Mouse (Mus musculus): Measurements from ENCODE around the gene Dst. TPM values are rescaled to one million over a fixed set of nuclear protein-coding genes. Genes with fewer than 3 reads are reported as not detected.

The Dst gene
- total RNA-seq, 2 experiments from 2014 or later = 249 to 270 TPM

GRCm38 (mm10) chr1:33916554-33916953 lies 8.5 kb downstream of the Dst start:
- intact Hi-C loops (cut with DNase I) = no loop called here
- no peak for DNase-seq (ENCODE audit: extremely low spot score in 1 of 2, low spot score in 2 of 2)

GRCm38 (mm10) chr1:33922975-33923374 lies 14.9 kb downstream of the Dst start:
- intact Hi-C loops (cut with DNase I) = no loop called here
- DNase-seq (ENCODE audit: extremely low spot score in 1 of 2, low spot score in 2 of 2) = no peak

- intact Hi-C loops (cut with DNase I) = no loop called here
- DNase-seq (ENCODE audit: extremely low spot score in 1 of 2, low spot score in 2 of 2) = no peak
Measured at GRCm38 (mm10) chr1:33925283-33925682, 17.3 kb downstream of the Dst start.

GRCm38 (mm10) chr1:33927466-33927865 lies 19.4 kb downstream of the Dst start:
- no peak for DNase-seq (ENCODE audit: extremely low spot score in 1 of 2, low spot score in 2 of 2)
- intact Hi-C loops (cut with DNase I) = no loop called here

- intact Hi-C loops (cut with DNase I) = no loop called here
- no peak for DNase-seq (ENCODE audit: extremely low spot score in 1 of 2, low spot score in 2 of 2)
Measured at GRCm38 (mm10) chr1:33931791-33932190, 23.8 kb downstream of the Dst start.

- intact Hi-C loops (cut with DNase I) = no loop called here
- no peak for DNase-seq (ENCODE audit: extremely low spot score in 1 of 2, low spot score in 2 of 2)
Measured at GRCm38 (mm10) chr1:33932196-33932595, 24.2 kb downstream of the Dst start.

- intact Hi-C loops (cut with DNase I) = no loop called here
- DNase-seq (ENCODE audit: extremely low spot score in 1 of 2, low spot score in 2 of 2) = no peak
Measured at GRCm38 (mm10) chr1:33932845-33933499, 24.9 kb downstream of the Dst start.

- DNase-seq (ENCODE audit: extremely low spot score in 1 of 2, low spot score in 2 of 2) = no peak
- intact Hi-C loops (cut with DNase I) = no loop called here
Measured at GRCm38 (mm10) chr1:33935946-33936345, 27.9 kb downstream of the Dst start.

GRCm38 (mm10) chr1:33939828-33940227 lies 31.8 kb downstream of the Dst start:
- no peak for DNase-seq (ENCODE audit: extremely low spot score in 1 of 2, low spot score in 2 of 2)
- intact Hi-C loops (cut with DNase I) = no loop called here

- no peak for DNase-seq (ENCODE audit: extremely low spot score in 1 of 2, low spot score in 2 of 2)
- intact Hi-C loops (cut with DNase I) = no loop called here
Measured at GRCm38 (mm10) chr1:33940364-33940928, 32.4 kb downstream of the Dst start.

- DNase-seq (ENCODE audit: extremely low spot score in 1 of 2, low spot score in 2 of 2) = no peak
- intact Hi-C loops (cut with DNase I) = no loop called here
Measured at GRCm38 (mm10) chr1:33942638-33943037, 34.6 kb downstream of the Dst start.

- DNase-seq (ENCODE audit: extremely low spot score in 1 of 2, low spot score in 2 of 2) = no peak
- intact Hi-C loops (cut with DNase I) = no loop called here
Measured at GRCm38 (mm10) chr1:33943943-33944342, 35.9 kb downstream of the Dst start.

GRCm38 (mm10) chr1:33944977-33945750 lies 37.1 kb downstream of the Dst start:
- intact Hi-C loops (cut with DNase I) = no loop called here
- DNase-seq (ENCODE audit: extremely low spot score in 1 of 2, low spot score in 2 of 2) = peak in 1 of 2 experiments; percentile 79

GRCm38 (mm10) chr1:33945756-33946155 lies 37.7 kb downstream of the Dst start:
- intact Hi-C loops (cut with DNase I) = no loop called here
- DNase-seq (ENCODE audit: extremely low spot score in 1 of 2, low spot score in 2 of 2) = no peak

- intact Hi-C loops (cut with DNase I) = no loop called here
- DNase-seq (ENCODE audit: extremely low spot score in 1 of 2, low spot score in 2 of 2) = peak; percentile 77 to 80
Measured at GRCm38 (mm10) chr1:33946601-33947395, 38.8 kb downstream of the Dst start.

- DNase-seq (ENCODE audit: extremely low spot score in 1 of 2, low spot score in 2 of 2) = no peak
- intact Hi-C loops (cut with DNase I) = no loop called here
Measured at GRCm38 (mm10) chr1:33947838-33948237, 39.8 kb downstream of the Dst start.

- intact Hi-C loops (cut with DNase I) = no loop called here
Measured at GRCm38 (mm10) chr1:33948511-33948910, 40.5 kb downstream of the Dst start.

GRCm38 (mm10) chr1:33955626-33956025 lies 47.6 kb downstream of the Dst start:
- no peak for DNase-seq (ENCODE audit: extremely low spot score in 1 of 2, low spot score in 2 of 2)
- intact Hi-C loops (cut with DNase I) = no loop called here

More at GRCm38 (mm10) chr1:33948511-33948910, 40.5 kb downstream of the Dst start:
- DNase-seq (ENCODE audit: extremely low spot score in 1 of 2, low spot score in 2 of 2) = no peak

GRCm38 (mm10) chr1:33960439-33960838 lies 52.4 kb downstream of the Dst start:
- DNase-seq (ENCODE audit: extremely low spot score in 1 of 2, low spot score in 2 of 2) = no peak
- intact Hi-C loops (cut with DNase I) = loop anchor here (5.0 kb wide), 1 partner anchor 53 kb away; the partner anchor contains the start of genes Bend6 and Dst
